Mouse (Mus musculus): Measurements from ENCODE around the gene Olfr1391. TPM values are rescaled to one million over a fixed set of nuclear protein-coding genes. Genes with fewer than 3 reads are reported as not detected.

Olfr1391 gene
- polyA plus RNA-seq, 1 experiment from 2014 or later = not detected

Other genes with a start within 250 kb of the Olfr1391 start
- gene Ifi47, start 246.2 kb upstream of the Olfr1391 start, polyA plus RNA-seq (2015; fragmentation: Nextera tagmentation; extraction: Ambion mirVana) = 0.27 and 0.47 TPM in 2 replicates
- not detected in 2 replicates for gene Olfr1396, start 207.9 kb upstream of the Olfr1391 start, polyA plus RNA-seq (2015; fragmentation: Nextera tagmentation; extraction: Ambion mirVana)
- gene Olfr1395, start 180.5 kb upstream of the Olfr1391 start, polyA plus RNA-seq (2015; fragmentation: Nextera tagmentation; extraction: Ambion mirVana) = not detected in 2 replicates
- not detected in 2 replicates for gene Olfr1394, start 168.4 kb upstream of the Olfr1391 start, polyA plus RNA-seq (2015; fragmentation: Nextera tagmentation; extraction: Ambion mirVana)
- 0.03 and 0.26 TPM in 2 replicates for gene Btnl9, start 135.6 kb upstream of the Olfr1391 start, polyA plus RNA-seq (2015; fragmentation: Nextera tagmentation; extraction: Ambion mirVana)
- 58.5 and 58.6 TPM in 2 replicates for gene Zfp62, start 119.5 kb upstream of the Olfr1391 start, polyA plus RNA-seq (2015; fragmentation: Nextera tagmentation; extraction: Ambion mirVana)
- 25.5 and 30.6 TPM in 2 replicates for gene Mgat1, start 78.6 kb upstream of the Olfr1391 start, polyA plus RNA-seq (2015; fragmentation: Nextera tagmentation; extraction: Ambion mirVana)
- gene Olfr1393, start 44.4 kb upstream of the Olfr1391 start, polyA plus RNA-seq (2015; fragmentation: Nextera tagmentation; extraction: Ambion mirVana) = 0.08 and 0.13 TPM in 2 replicates
- gene Olfr1392, start 37.5 kb upstream of the Olfr1391 start, polyA plus RNA-seq (2015; fragmentation: Nextera tagmentation; extraction: Ambion mirVana) = not detected in 2 replicates
- not detected in 2 replicates for gene Olfr10, start 18.0 kb upstream of the Olfr1391 start, polyA plus RNA-seq (2015; fragmentation: Nextera tagmentation; extraction: Ambion mirVana)
- gene Olfr1390, start 12.4 kb downstream of the Olfr1391 start, polyA plus RNA-seq (2015; fragmentation: Nextera tagmentation; extraction: Ambion mirVana) = not detected in 2 replicates
- not detected in 2 replicates for gene Olfr1389, start 100.3 kb downstream of the Olfr1391 start, polyA plus RNA-seq (2015; fragmentation: Nextera tagmentation; extraction: Ambion mirVana)
- gene Olfr1388, start 113.9 kb downstream of the Olfr1391 start, polyA plus RNA-seq (2015; fragmentation: Nextera tagmentation; extraction: Ambion mirVana) = 0.05 and 0.10 TPM in 2 replicates
- not detected in 2 replicates for gene Olfr1387, start 132.6 kb downstream of the Olfr1391 start, polyA plus RNA-seq (2015; fragmentation: Nextera tagmentation; extraction: Ambion mirVana)
- gene Olfr1386, start 142.3 kb downstream of the Olfr1391 start, polyA plus RNA-seq (2015; fragmentation: Nextera tagmentation; extraction: Ambion mirVana) = not detected in 2 replicates
- not detected in 2 replicates for gene Olfr1385, start 166.3 kb downstream of the Olfr1391 start, polyA plus RNA-seq (2015; fragmentation: Nextera tagmentation; extraction: Ambion mirVana)
- gene Olfr1384, start 184.0 kb downstream of the Olfr1391 start, polyA plus RNA-seq (2015; fragmentation: Nextera tagmentation; extraction: Ambion mirVana) = not detected in 2 replicates
- not detected in 2 replicates for gene Olfr1383, start 196.9 kb downstream of the Olfr1391 start, polyA plus RNA-seq (2015; fragmentation: Nextera tagmentation; extraction: Ambion mirVana)
- not detected in 2 replicates for gene Olfr1382, start 205.5 kb downstream of the Olfr1391 start, polyA plus RNA-seq (2015; fragmentation: Nextera tagmentation; extraction: Ambion mirVana)
- not detected in 2 replicates for gene Olfr1381, start 220.7 kb downstream of the Olfr1391 start, polyA plus RNA-seq (2015; fragmentation: Nextera tagmentation; extraction: Ambion mirVana)
- not detected in 2 replicates for gene Olfr1380, start 234.1 kb downstream of the Olfr1391 start, polyA plus RNA-seq (2015; fragmentation: Nextera tagmentation; extraction: Ambion mirVana)